Mouse (Mus musculus) hindbrain, postnatal 0 days (tissue): ENCODE measurements around the gene Basp1. TPM values are rescaled to one million over a fixed set of nuclear protein-coding genes. Genes with fewer than 3 reads are reported as not detected.
A peak's percentile ranks its signal among the peaks of the same experiment; 100 is the strongest.

Experiments used
- ATAC-seq: fragments of 200-750 bp; cut with Nextera tagmentation; 2 replicates; pipeline ENCODE4 v1.8.0; 2017; ENCODE audit warnings: mild to moderate bottlenecking, moderate TSS enrichment, moderate library complexity
- DNase-seq: peaks from one replicate; pipeline ENCODE4 v3.0.0-alpha.2; 2015; ENCODE audit warnings: low spot score
- H3K27ac ChIP-seq: fragments of 300-500 bp; sonication (generic); 2 replicates; pipeline ENCODE4 v1.5.1; 2014; ENCODE audit warnings: mild to moderate bottlenecking
- H3K27me3 ChIP-seq: fragments of 300-500 bp; sonication (generic); 2 replicates; pipeline ENCODE4 v1.6.1; 2014; ENCODE audit warnings: low read length, mixed read lengths; ENCODE audit not compliant: insufficient read depth
- H3K36me3 ChIP-seq: fragments of 300-500 bp; sonication (generic); 2 replicates; pipeline ENCODE4 v1.6.1; 2014; ENCODE audit warnings: low read length, mixed read lengths; ENCODE audit not compliant: insufficient read depth
- H3K4me1 ChIP-seq: fragments of 300-500 bp; sonication (generic); 2 replicates; pipeline ENCODE4 v1.6.1; 2014; ENCODE audit warnings: antibody characterized with exemption, low read length, mixed read lengths; ENCODE audit not compliant: insufficient read depth
- H3K4me2 ChIP-seq: fragments of 300-500 bp; sonication (generic); 2 replicates; pipeline ENCODE4 v1.6.1; 2014; ENCODE audit warnings: low read depth, mild to moderate bottlenecking, low read length, moderate library complexity, mixed read lengths
- H3K4me3 ChIP-seq: fragments of 300-500 bp; sonication (generic); 2 replicates; pipeline ENCODE4 v1.5.1; 2014; ENCODE audit warnings: low read length
- H3K9ac ChIP-seq: fragments of 300-500 bp; sonication (generic); replicated peaks from 2 replicates; pipeline ENCODE4 v1.6.1; 2014; ENCODE audit warnings: mild to moderate bottlenecking, low read length, moderate library complexity, mixed read lengths
- H3K9me3 ChIP-seq: fragments of 300-500 bp; sonication (generic); 2 replicates; pipeline ENCODE4 v1.6.1; 2016; ENCODE audit warnings: low read length, mixed read lengths
- CTCF ChIP-seq: IDR thresholded peaks from 2 replicates; pipeline ENCODE4 v1.5.1; 2016; ENCODE audit warnings: antibody characterized with exemption, control low read depth, low read depth
- WGBS: fragments of 180-500 bp; shearing (Covaris S2); extraction: QIAGEN DNeasy Blood & Tissue Kit; methylation state at CpG from one replicate; pipeline ENCODE4 v1.1.7; 2014; 5-methylcytosine and 5-hydroxymethylcytosine counted together
- polyA plus RNA-seq: library from polyadenylated mRNA; unstranded; fragments of >200 nt; fragmentation: Nextera tagmentation; extraction: Ambion mirVana; gene quantifications from 2 replicates; pipeline ENCODE4 v1.2.1, GENCODE M21; 2015
- total RNA-seq: library from RNA; depleted of rRNA; stranded (reverse); fragments of >200 nt; gene quantifications from 2 replicates; pipeline ENCODE4 v1.2.3, GENCODE M21; 2014

The Basp1 gene
- total and polyA plus RNA-seq, 2 experiments from 2014 or later: 415 to 701 TPM

- Histone ChIP-seq H3K27me3 (no peaks in the 10 kb centered on the region), H3K4me2 (no peak overlapping the region), H3K9me3 (no peaks in the 10 kb centered on the region), H3K4me3 (no peak overlapping the region), H3K36me3 (no peaks in the 10 kb centered on the region), H3K4me1 (no peaks in the 10 kb centered on the region), H3K9ac (no peak overlapping the region), H3K27ac (no peak overlapping the region)
- 61% methylated on average over 9 of the region's 9 CpGs for WGBS
- ATAC-seq (no peak), DNase-seq (no peak)
- no peak for TF ChIP-seq CTCF
These were observed 28.3 kb upstream of the Basp1 start for GRCm38 (mm10) chr15:25441868-25442185.

DNA sequence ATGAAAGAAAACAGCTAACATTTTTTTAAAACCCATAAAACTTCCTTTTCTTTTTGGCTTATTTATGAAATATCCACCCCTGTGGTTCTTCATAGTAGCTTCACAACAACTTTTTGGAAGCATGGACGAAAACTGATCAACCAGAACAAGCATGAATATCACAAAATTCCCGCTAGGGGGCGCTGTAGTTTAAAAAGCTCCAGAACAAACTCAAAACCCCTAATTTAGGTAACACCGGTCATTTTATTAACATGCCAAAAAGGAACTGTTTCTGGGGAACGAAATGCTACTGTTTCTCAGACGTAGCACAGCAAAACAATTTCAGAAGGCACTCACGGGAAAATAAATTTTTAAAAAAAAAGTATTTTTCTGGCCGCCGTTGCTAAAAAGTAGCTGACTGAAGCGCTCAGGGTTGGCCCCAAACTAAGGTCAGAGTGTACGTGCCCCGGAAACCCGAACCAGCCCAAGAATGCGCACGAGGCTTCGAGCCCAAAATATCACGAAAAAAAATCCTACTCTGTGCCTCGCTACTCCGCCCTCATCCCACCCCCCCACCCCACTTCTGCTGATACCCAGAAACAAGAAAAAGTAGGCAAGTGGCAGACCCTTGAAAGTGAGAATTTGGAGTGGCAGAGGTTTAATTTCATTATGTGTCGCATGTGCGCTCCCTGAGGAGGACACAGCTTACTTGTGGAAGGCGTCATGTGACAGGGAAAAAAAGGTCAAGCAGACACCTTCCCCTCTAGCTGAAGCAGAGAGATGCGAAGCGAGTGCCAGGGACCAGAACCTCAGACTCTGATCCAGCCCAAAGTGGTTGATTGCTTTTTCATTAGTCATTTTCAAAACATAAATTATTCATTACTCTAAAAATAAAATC is 27.7 kb upstream of the Basp1 start:
- Histone ChIP-seq H3K36me3 (no peaks in the 10 kb centered on the region), H3K4me1 (no peaks in the 10 kb centered on the region), H3K9me3 (no peaks in the 10 kb centered on the region), H3K9ac (no peak overlapping the region), H3K27me3 (no peaks in the 10 kb centered on the region), H3K4me2 (peak overlapping the region; percentile 46), H3K4me3 (no peak overlapping the region), H3K27ac (no peak overlapping the region)
- peak; percentile 72 for TF ChIP-seq CTCF
- 21% methylated on average over 24 of the region's 24 CpGs for WGBS
- ATAC-seq (0 out of 2 replicates have a peak, but pooled peaks have one; percentile 31), DNase-seq (peak; percentile 88)

- Histone ChIP-seq H3K4me2 (no peak overlapping the region), H3K9ac (no peak overlapping the region), H3K4me1 (no peaks in the 10 kb centered on the region), H3K27ac (no peak overlapping the region), H3K4me3 (no peak overlapping the region), H3K27me3 (no peaks in the 10 kb centered on the region), H3K9me3 (no peaks in the 10 kb centered on the region), H3K36me3 (no peaks in the 10 kb centered on the region)
- 74% methylated on average over 8 of the region's 8 CpGs for WGBS
- ATAC-seq (no peak), DNase-seq (no peak)
- no peak for TF ChIP-seq CTCF
These were observed 26.8 kb upstream of the Basp1 start for GRCm38 (mm10) chr15:25440317-25440716.

GRCm38 (mm10) chr15:25432341-25432740 is 18.8 kb upstream of the Basp1 start:
- no peak for TF ChIP-seq CTCF
- Histone ChIP-seq H3K4me2 (no peak overlapping the region), H3K9me3 (no peaks in the 10 kb centered on the region), H3K4me1 (no peaks in the 10 kb centered on the region), H3K27me3 (no peaks in the 10 kb centered on the region), H3K27ac (no peak overlapping the region), H3K4me3 (no peak overlapping the region), H3K9ac (no peak overlapping the region), H3K36me3 (no peaks in the 10 kb centered on the region)
- ATAC-seq (no peak), DNase-seq (no peak)
- 77% methylated on average over 1 of the region's 1 CpGs for WGBS

DNA sequence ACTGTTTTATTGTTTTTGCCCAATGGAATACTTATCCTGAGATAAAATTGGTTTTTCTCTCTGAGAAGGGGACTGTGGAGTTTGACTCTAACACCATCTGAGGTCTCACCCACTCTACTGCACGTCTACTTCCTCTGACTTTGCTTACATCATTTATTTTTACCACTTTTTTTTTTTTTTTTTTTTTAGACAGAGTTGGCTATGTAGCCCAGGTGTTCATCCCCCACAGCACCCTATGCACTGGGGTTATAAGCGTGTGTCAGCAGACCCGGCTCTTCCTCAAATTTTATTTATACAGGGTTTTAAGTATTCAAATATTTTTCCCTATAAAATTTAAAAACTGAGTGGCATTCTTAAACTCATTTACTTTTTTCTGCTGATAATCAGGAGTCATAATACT is 16.6 kb upstream of the Basp1 start:
- Histone ChIP-seq H3K9me3 (no peaks in the 10 kb centered on the region), H3K27me3 (no peaks in the 10 kb centered on the region), H3K36me3 (no peaks in the 10 kb centered on the region), H3K4me1 (no peaks in the 10 kb centered on the region), H3K9ac (no peak overlapping the region), H3K4me2 (no peak overlapping the region), H3K27ac (no peak overlapping the region), H3K4me3 (no peak overlapping the region)
- 87% methylated on average over 3 of the region's 3 CpGs for WGBS
- no peak for TF ChIP-seq CTCF
- ATAC-seq: no peak
- DNase-seq: no peak

- DNase-seq (no peak), ATAC-seq (peak; percentile 24; the same call in 1 of the 2 replicates)
- no peak for TF ChIP-seq CTCF
- Histone ChIP-seq H3K36me3 (no peaks in the 10 kb centered on the region), H3K4me1 (no peaks in the 10 kb centered on the region), H3K4me2 (no peak overlapping the region), H3K4me3 (no peak overlapping the region), H3K9ac (no peak overlapping the region), H3K9me3 (no peaks in the 10 kb centered on the region), H3K27ac (no peak overlapping the region), H3K27me3 (no peaks in the 10 kb centered on the region)
- WGBS: 60% methylated on average over 7 of the region's 7 CpGs
These were observed 15.4 kb upstream of the Basp1 start for GRCm38 (mm10) chr15:25429007-25429406.

GRCm38 (mm10) chr15:25428551-25428950 is 15.0 kb upstream of the Basp1 start:
- no peak overlapping the region for H3K27ac ChIP-seq
- H3K9me3 ChIP-seq: no peaks in the 10 kb centered on the region
- no peak for ATAC-seq
- peak; percentile 76 for DNase-seq
- H3K4me3 ChIP-seq: no peak overlapping the region
- peak; percentile 78 for TF ChIP-seq CTCF
- no peaks in the 10 kb centered on the region for H3K4me1 ChIP-seq
- H3K27me3 ChIP-seq: no peaks in the 10 kb centered on the region
- H3K9ac ChIP-seq: no peak overlapping the region
- H3K36me3 ChIP-seq: no peaks in the 10 kb centered on the region
- 37% methylated on average over 7 of the region's 7 CpGs for WGBS
- no peak overlapping the region for H3K4me2 ChIP-seq
